Mouse (Mus musculus) myocyte (in vitro differentiated cells): Measurements from ENCODE around the gene Irgc1. TPM values are rescaled to one million over a fixed set of nuclear protein-coding genes. Genes with fewer than 3 reads are reported as not detected.

Experiments
- H3K27me3 ChIP-seq: one replicate; pipeline ENCODE4 v1.6.1; 2011; ENCODE audit not compliant: control insufficient read depth, insufficient read depth, insufficient read length
- H3K36me3 ChIP-seq: one replicate; pipeline ENCODE4 v1.6.1; 2011; ENCODE audit not compliant: control insufficient read depth, insufficient read depth
- H3K4me2 ChIP-seq: one replicate; pipeline ENCODE4 v1.6.1; 2011; ENCODE audit warnings: low read depth, control low read depth
- H3K4me3 ChIP-seq: one replicate; pipeline ENCODE4 v1.5.1; 2011; ENCODE audit warnings: mild to moderate bottlenecking, control low read depth, moderate library complexity
- H3K79me2 ChIP-seq: one replicate; pipeline ENCODE4 v1.6.1; 2011; ENCODE audit not compliant: control insufficient read depth, insufficient read depth
- H3ac ChIP-seq: one replicate; pipeline ENCODE4 v1.6.1; 2011; ENCODE audit not compliant: control insufficient read depth, insufficient read length
- CEBPB ChIP-seq: IDR thresholded peaks from 2 replicates; pipeline ENCODE4 v1.6.1; 2011; ENCODE audit warnings: mild to moderate bottlenecking, moderate library complexity; ENCODE audit not compliant: poor library complexity, insufficient read depth, severe bottlenecking
- E2F4 ChIP-seq: IDR thresholded peaks from one replicate; pipeline ENCODE4 v1.6.1; 2011; ENCODE audit warnings: mild to moderate bottlenecking, control low read depth, moderate library complexity; ENCODE audit not compliant: insufficient read depth
- MAX ChIP-seq: IDR thresholded peaks from one replicate; pipeline ENCODE4 v1.6.1; 2011; ENCODE audit warnings: low read depth, mild to moderate bottlenecking, control low read depth
- MYOD1 ChIP-seq, 3 experiments: IDR thresholded peaks; one replicate each; pipeline ENCODE4 v1.6.1; 2011; ENCODE audit warnings: control low read depth in 2 of 3, low read depth in 2 of 3, mild to moderate bottlenecking in 2 of 3, moderate library complexity in 1 of 3; ENCODE audit not compliant: insufficient read length in 2 of 3, control insufficient read depth in 1 of 3
- MYOG ChIP-seq, 3 experiments: IDR thresholded peaks; one replicate each; pipeline ENCODE4 v1.6.1; 2011; ENCODE audit warnings: control low read depth in 2 of 3, low read depth in 2 of 3, mild to moderate bottlenecking in 2 of 3; ENCODE audit not compliant: insufficient read length in 2 of 3, control insufficient read depth in 1 of 3, insufficient read depth in 1 of 3
- POLR2A ChIP-seq: IDR thresholded peaks from one replicate; pipeline ENCODE4 v1.6.1; 2011; ENCODE audit warnings: low read depth, mild to moderate bottlenecking, control low read depth, moderate library complexity; ENCODE audit not compliant: insufficient read length
- POLR2AphosphoS2 ChIP-seq: IDR thresholded peaks from one replicate; pipeline ENCODE4 v1.6.1; 2011; ENCODE audit warnings: low read depth, control low read depth; ENCODE audit not compliant: insufficient read length
- REST ChIP-seq: IDR thresholded peaks from one replicate; pipeline ENCODE4 v1.6.1; 2011; ENCODE audit warnings: mild to moderate bottlenecking, control low read depth, moderate library complexity; ENCODE audit not compliant: insufficient read depth, insufficient read length
- SRF ChIP-seq: IDR thresholded peaks from one replicate; pipeline ENCODE4 v1.6.1; 2011; ENCODE audit warnings: low read depth; ENCODE audit not compliant: control insufficient read depth, insufficient read length
- TCF12 ChIP-seq: IDR thresholded peaks from one replicate; pipeline ENCODE4 v1.6.1; 2011; ENCODE audit warnings: mild to moderate bottlenecking, control low read depth; ENCODE audit not compliant: poor library complexity, insufficient read depth, severe bottlenecking
- TCF3 ChIP-seq: IDR thresholded peaks from one replicate; pipeline ENCODE4 v1.6.1; 2011; ENCODE audit warnings: low read depth, control low read depth; ENCODE audit not compliant: insufficient read length
- USF1 ChIP-seq: IDR thresholded peaks from one replicate; pipeline ENCODE4 v1.6.1; 2011; ENCODE audit warnings: low read depth, mild to moderate bottlenecking, control low read depth, moderate library complexity
- polyA plus RNA-seq: library from polyadenylated mRNA; unstranded; fragments of >200 nt; fragmentation: generic; extraction: Trizol; gene quantifications from one replicate; pipeline ENCODE4 v1.2.1, GENCODE M21; 2012; ENCODE audit warnings: missing spikeins

The Irgc1 gene
- polyA plus RNA-seq, 1 experiment: 0.32 TPM

DNA sequence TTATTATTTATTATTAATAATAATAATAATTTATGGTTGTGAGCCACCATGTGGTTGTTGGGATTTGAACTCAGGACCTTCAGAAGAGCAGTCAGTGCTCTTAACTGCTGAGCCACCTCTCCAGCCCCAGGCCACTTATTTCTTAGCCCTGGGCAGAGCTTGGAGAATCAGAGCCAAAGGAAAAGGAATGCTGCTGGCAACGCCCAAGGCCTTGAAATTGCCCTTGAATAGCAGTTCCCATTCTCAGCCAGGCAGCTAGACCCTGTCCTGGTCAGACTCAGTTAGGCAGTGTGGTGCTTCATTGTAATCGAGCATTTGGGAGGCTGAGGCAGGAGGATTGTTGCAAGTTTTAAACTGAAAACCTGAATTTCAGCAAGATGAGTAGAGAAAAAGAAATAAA, 2.1 kb upstream of the Irgc1 start:
- Histone ChIP-seq H3K27me3 (no peaks in the 10 kb centered on the region), H3ac (no peak overlapping the region), H3K36me3 (no peaks in the 10 kb centered on the region), H3K79me2 (no peaks in the 10 kb centered on the region), H3K4me3 (no peak overlapping the region), H3K4me2 (no peak overlapping the region)
- TF ChIP-seq CEBPB (no peak), POLR2A (no peak), REST (no peak), TCF3 (no peak), USF1 (no peak), SRF (no peak), MYOD1 (IDR thresholded peaks at IDR 0.05; ENCODE audit: control insufficient read depth in 1 of 3, insufficient read length in 2 of 3, low read depth in 2 of 3) (no peak), MAX (no peak), E2F4 (no peak), MYOG (IDR thresholded peaks at IDR 0.05; ENCODE audit: control insufficient read depth in 1 of 3, insufficient read depth in 1 of 3, insufficient read length in 2 of 3, low read depth in 2 of 3) (no peak), TCF12 (no peak), POLR2AphosphoS2 (no peak)

- Histone ChIP-seq H3K4me3 (no peak overlapping the region), H3K4me2 (peak overlapping the region; percentile 9), H3ac (no peak overlapping the region), H3K36me3 (no peaks in the 10 kb centered on the region), H3K27me3 (no peaks in the 10 kb centered on the region), H3K79me2 (no peaks in the 10 kb centered on the region)
- TF ChIP-seq USF1 (peak; percentile 78), E2F4 (no peak), MAX (no peak)
Observed at GRCm38 (mm10) chr7:24450585-24451017, 1.5 kb downstream of the Irgc1 start.

GRCm38 (mm10) chr7:24448782-24449517, 3.1 kb downstream of the Irgc1 start:
- TF ChIP-seq SRF: no peak
- no peak for TF ChIP-seq E2F4
- TF ChIP-seq MYOD1 (IDR thresholded peaks at IDR 0.05; ENCODE audit: control insufficient read depth in 1 of 3, insufficient read length in 2 of 3, low read depth in 2 of 3): peak in 2 of 3 experiments; percentile 10 to 37
- peak; percentile 67 for TF ChIP-seq CEBPB
- no peak overlapping the region for H3ac ChIP-seq
- H3K36me3 ChIP-seq: no peaks in the 10 kb centered on the region
- no peak overlapping the region for H3K4me3 ChIP-seq
- H3K79me2 ChIP-seq: no peaks in the 10 kb centered on the region
- peak overlapping the region; percentile 73 for H3K4me2 ChIP-seq
- H3K27me3 ChIP-seq: no peaks in the 10 kb centered on the region

- no peak overlapping the region for H3ac ChIP-seq
- no peaks in the 10 kb centered on the region for H3K27me3 ChIP-seq
- H3K4me2 ChIP-seq: no peak overlapping the region
- H3K79me2 ChIP-seq: no peaks in the 10 kb centered on the region
- TF ChIP-seq REST: no peak
- no peak for TF ChIP-seq USF1
- TF ChIP-seq MYOD1 (IDR thresholded peaks at IDR 0.05; ENCODE audit: control insufficient read depth in 1 of 3, insufficient read length in 2 of 3, low read depth in 2 of 3): no peak
- TF ChIP-seq POLR2AphosphoS2: no peak
- no peak for TF ChIP-seq TCF3
- no peak for TF ChIP-seq MAX
- no peak for TF ChIP-seq SRF
- TF ChIP-seq TCF12: no peak
- H3K36me3 ChIP-seq: no peaks in the 10 kb centered on the region
- H3K4me3 ChIP-seq: no peak overlapping the region
Observed at GRCm38 (mm10) chr7:24446697-24447340, 5.3 kb downstream of the Irgc1 start.

GRCm38 (mm10) chr7:24445266-24445926, 6.7 kb downstream of the Irgc1 start:
- Histone ChIP-seq H3K79me2 (no peaks in the 10 kb centered on the region), H3ac (no peak overlapping the region), H3K4me2 (no peak overlapping the region), H3K27me3 (no peaks in the 10 kb centered on the region), H3K36me3 (no peaks in the 10 kb centered on the region), H3K4me3 (no peak overlapping the region)
- TF ChIP-seq USF1 (peak; percentile 18), MYOD1 (IDR thresholded peaks at IDR 0.05; ENCODE audit: control insufficient read depth in 1 of 3, insufficient read length in 2 of 3, low read depth in 2 of 3) (no peak)
